Mouse (Mus musculus) common myeloid progenitor, adult 5-6 weeks (primary cell): Measurements from ENCODE around the gene Eef1b2. TPM values are rescaled to one million over a fixed set of nuclear protein-coding genes. Genes with fewer than 3 reads are reported as not detected.

Experiments used
- ATAC-seq: replicated peaks from 2 replicates; pipeline ENCODE4 v1.8.0; 2016; ENCODE audit warnings: low read depth, mild to moderate bottlenecking, moderate TSS enrichment, inconsistent platforms; ENCODE audit not compliant: poor library complexity, severe bottlenecking
- total RNA-seq: library from RNA; stranded (forward); fragments of 200-1000, 187-1606 nt; gene quantifications from 2 replicates; pipeline ENCODE4 v1.2.3, GENCODE M21; 2017

Gene Eef1b2
- total RNA-seq, 1 experiment from 2014 or later, result 2,942 TPM

DNA sequence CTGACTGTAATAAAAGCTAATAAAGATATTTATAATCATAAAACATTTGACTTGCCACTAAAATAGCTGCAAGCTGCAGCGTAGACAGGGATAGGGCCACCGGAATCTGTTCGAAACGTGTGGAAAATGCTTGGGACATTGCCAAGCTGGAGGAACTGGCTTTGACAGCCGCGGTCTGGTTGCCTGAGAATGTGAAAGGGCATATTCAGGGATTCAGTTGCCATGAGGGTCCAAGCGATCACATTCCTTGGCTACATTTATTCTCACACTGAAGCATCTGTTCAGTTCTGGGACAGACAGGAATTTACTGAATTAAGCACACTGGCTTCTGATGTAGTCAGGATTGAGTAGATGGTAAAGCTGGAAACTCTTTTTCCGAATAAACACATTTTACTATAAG is 14.2 kb downstream of the Eef1b2 start:
- no peak for ATAC-seq

GRCm38 (mm10) chr1:63192306-63193065 is 15.9 kb downstream of the Eef1b2 start:
- ATAC-seq, result no peak

- ATAC-seq, result no peak
These were observed 19.4 kb downstream of the Eef1b2 start for GRCm38 (mm10) chr1:63195848-63196512.

DNA sequence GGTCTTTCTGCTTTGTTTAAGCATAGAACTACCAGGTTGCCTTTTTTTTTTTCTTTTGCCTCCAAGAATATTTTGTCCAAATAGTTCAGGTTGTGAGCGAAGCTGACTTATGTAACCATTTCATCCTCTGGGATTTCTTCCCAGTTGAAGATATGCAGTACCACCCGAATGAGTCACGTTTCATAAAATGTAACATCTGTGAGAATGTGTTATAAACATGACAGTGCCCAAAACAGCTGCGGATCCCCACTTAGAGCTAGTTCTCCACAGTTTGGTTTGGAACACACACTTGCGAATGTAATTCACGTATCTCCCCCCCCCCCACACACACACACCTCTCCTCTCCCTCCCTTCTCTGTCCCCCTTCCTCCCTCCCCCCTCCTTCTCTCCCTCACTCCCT is 22.8 kb downstream of the Eef1b2 start:
- ATAC-seq, result no peak

GRCm38 (mm10) chr1:63200322-63200721 is 23.7 kb downstream of the Eef1b2 start:
- no peak for ATAC-seq

DNA sequence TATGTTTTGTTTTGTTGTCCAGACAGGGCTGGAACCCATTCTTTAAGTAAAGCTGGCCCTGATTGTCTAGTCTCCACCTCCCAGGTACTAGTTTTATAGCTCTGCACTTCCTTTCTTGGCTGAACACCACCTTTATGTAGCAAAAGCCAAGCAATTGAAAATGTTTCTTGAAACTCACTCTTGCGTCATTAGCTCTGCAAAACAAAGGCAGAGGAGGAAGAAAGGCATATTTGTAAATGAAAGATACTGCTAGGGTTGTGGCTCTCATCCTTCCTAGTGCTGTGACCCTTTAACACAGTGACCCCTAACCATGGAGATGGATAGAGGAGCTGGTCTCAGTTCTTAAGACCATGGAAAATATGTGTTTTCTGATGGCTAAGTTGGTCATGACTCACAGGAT is 25.0 kb downstream of the Eef1b2 start:
- ATAC-seq, result no peak

GRCm38 (mm10) chr1:63203471-63203870 is 26.8 kb downstream of the Eef1b2 start:
- no peak for ATAC-seq

DNA sequence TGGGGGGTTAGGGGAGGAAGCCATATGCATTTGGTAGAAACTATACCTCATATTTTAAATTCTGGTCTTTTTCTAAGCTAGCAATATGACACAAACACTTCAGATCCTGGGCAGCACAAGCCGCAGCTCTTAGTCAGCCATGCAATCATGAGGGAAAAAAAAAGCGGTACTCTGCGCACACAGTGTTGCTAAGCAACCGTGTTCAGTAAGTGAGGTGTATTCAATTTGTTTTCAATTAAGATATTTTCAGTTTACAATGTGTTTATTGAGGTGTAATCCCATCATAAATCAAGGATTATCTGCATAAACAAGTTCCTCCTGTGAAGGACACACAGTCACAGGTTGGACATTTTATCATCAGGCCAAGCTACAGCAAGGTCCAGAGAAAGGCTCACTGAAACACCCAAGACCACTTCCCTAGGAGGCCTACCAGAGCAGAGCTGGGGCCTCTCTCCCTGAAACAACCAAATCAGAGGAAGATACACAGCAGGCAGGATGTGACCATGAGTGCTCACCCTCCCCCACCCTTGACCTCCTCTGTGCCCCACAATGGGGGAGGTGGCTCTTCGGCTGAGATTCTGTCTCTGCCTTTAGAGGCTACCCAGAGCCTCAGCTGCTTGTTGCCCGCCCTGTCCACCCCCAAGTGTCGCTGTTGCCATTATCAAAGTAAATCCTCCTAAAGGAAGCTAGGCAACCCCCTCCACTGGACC is 27.5 kb downstream of the Eef1b2 start:
- no peak for ATAC-seq

GRCm38 (mm10) chr1:63204660-63205394 is 28.2 kb downstream of the Eef1b2 start:
- ATAC-seq, result no peak

DNA sequence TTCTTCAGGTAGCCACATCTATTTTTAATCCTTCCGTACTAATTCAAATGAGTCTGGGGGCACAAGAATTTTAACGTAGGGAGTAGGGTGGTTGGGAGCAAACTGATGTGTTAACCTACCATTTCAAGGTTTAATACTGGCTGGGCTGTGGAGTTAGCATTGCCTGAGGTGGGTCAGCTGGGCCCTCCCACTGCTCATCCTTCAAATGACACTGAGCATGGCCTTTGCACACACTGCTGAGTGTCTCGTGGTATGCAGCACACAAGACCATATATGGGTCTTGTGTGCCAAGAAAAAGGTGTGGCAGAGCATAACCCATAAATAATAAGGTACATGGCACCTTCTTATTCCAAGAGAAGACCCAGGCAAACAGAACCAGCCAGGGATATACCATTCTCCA is 31.0 kb downstream of the Eef1b2 start:
- ATAC-seq, result no peak

DNA sequence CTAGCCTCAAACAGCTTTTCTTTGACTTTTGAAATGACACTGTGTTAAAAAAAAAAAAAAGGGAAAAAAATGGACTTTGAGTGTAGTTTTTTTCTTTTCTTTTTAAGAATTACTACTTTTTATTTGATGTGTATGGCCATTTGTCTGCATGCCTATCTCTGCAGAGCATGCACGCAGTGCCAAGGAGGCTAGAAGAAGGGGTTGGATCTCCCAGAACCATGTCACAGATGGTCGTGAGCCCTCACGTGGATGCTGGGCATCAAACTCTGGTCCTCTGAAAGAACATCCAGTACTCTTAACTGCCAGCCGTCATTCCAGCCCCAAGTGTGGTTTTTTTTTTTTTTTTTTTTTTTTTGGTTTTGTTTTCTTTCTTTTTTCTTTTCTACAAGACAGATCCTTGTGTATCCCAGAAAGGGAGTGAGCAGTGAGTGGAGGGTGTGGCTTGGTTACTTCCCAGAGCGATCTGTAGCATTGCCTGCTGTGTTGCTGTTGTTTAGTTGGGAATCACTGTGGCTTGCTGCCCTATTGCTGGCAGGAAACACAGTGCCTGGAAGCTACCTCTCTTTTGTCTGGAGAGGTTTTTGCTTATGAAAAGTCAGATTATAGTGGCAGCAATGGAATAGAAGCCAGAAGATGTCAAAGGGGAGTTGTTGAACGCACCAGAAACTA is 33.4 kb downstream of the Eef1b2 start:
- no peak for ATAC-seq

DNA sequence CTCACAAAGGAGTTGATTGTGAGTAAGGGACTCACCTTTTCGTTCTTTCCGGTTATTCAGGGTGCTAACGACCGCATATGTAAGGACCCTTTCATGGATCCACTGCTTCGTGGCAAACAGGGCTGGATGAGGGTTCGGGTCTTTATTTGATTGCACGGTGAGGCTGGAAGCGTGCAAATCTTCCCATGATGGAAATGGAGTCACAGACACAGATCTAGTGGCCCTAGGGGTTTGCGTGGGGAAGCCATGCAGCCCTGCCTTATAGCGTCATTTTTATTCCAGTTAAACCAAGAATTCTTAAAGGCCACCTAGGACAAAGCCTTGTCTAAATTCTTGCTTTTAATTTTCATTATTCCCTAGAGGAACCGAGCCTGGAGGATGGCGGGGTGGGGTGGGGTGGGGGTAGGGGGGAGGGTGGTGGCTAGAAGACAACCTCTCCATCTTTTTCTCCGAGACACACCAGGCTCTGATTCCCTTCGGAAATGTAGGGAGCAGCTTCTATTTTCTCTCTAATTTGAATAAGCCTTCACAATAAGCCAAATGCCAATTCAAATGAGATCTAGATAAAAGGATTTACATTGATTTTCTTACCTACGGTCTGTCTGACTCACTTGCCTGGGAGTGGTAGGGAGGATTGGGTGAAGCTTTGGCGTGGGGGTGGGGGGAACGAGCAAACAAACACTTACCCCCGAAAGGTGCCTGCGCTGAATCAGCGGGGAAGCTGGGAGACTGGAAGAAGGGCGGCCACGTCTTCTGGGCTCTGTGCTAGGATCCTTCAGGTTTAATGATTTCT is 37.0 kb downstream of the Eef1b2 start:
- no peak for ATAC-seq

GRCm38 (mm10) chr1:63214271-63214558 is 37.6 kb downstream of the Eef1b2 start, which contains the start of gene Gpr1:
Gene Gpr1, minus strand, starts transcription at chr1:63214543.
- no peak for ATAC-seq

DNA sequence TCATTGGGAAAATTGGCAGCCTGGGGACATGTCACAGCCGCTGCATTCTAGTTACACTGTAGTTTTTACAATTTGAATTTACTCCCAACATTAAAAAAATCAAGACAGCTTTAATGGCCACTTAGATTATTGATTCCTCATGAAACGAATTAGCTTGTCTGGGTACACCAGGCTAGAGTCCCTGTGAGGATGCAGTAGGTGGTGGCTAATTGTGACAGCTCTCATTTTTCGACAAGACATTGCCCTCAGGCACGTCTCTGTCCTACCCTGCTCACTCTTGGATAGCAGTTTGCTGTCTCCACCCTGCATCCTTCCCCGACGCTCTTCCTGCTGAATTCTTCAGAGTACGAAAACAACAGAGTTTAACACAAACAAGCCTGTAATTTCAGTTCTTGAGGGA is 38.0 kb downstream of the Eef1b2 start:
- ATAC-seq, result no peak

- ATAC-seq, result no peak
These were observed 42.7 kb downstream of the Eef1b2 start for GRCm38 (mm10) chr1:63219277-63219676.

- no peak for ATAC-seq
These were observed 48.4 kb downstream of the Eef1b2 start for GRCm38 (mm10) chr1:63225009-63225408.

- no peak for ATAC-seq
These were observed 49.3 kb downstream of the Eef1b2 start for GRCm38 (mm10) chr1:63225890-63226289.

DNA sequence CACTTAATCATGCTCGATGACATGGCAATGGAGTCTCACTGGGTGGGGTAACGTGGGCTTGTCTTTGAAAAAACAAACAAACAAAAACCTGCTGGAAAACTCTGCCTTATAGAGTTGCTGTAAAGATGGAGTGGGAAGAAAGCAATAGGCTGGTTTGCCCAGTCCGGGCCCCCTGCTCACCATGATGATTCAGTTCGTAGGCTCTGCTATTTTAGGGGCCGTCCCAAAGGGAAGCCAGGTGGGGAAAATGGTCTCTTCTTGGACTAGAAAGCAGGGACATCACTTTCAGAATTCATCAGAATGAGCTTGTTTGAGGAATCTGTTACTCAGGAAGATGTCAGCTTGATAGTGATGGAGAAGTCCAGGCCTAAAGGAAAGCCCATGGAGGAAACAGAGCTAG is 50.6 kb downstream of the Eef1b2 start:
- no peak for ATAC-seq
